Mouse (Mus musculus) liver, embryonic 16.5 days (tissue): ENCODE measurements at regions not wholly inside any gene's neighbourhood (a gene's known extent, or its start where the extent isn't known, plus 50 kb on each side); places are given as distances from the start of the nearest gene placed in this dataset.

ENCODE experiments used
- ATAC-seq: fragments of 200-750 bp; cut with Nextera tagmentation; 2 replicates; pipeline ENCODE4 v1.8.0; 2017; ENCODE audit warnings: low read depth, mild to moderate bottlenecking, moderate number of reproducible peaks, moderate library complexity
- H3K27ac ChIP-seq: fragments of 300-500 bp; sonication (generic); 2 replicates; pipeline ENCODE4 v1.5.1; 2014; ENCODE audit warnings: mild to moderate bottlenecking, low read length
- H3K27me3 ChIP-seq: fragments of 300-500 bp; sonication (generic); 2 replicates; pipeline ENCODE4 v1.6.1; 2014; ENCODE audit warnings: low read depth, low read length, mixed read lengths; ENCODE audit not compliant: control insufficient read depth, insufficient read depth
- H3K36me3 ChIP-seq: fragments of 300-500 bp; sonication (generic); 2 replicates; pipeline ENCODE4 v1.6.1; 2014; ENCODE audit warnings: mild to moderate bottlenecking; ENCODE audit not compliant: control insufficient read depth, insufficient read depth
- H3K4me1 ChIP-seq: fragments of 300-500 bp; sonication (generic); 2 replicates; pipeline ENCODE4 v1.6.1; 2014; ENCODE audit warnings: low read depth, low read length, mixed read lengths; ENCODE audit not compliant: control insufficient read depth
- H3K4me2 ChIP-seq: fragments of 300-500 bp; sonication (generic); 2 replicates; pipeline ENCODE4 v1.6.1; 2014; ENCODE audit warnings: low read depth, low read length, mixed read lengths
- H3K4me3 ChIP-seq: fragments of 300-500 bp; sonication (generic); 2 replicates; pipeline ENCODE4 v1.5.1; 2014; ENCODE audit warnings: low read depth, mild to moderate bottlenecking, low read length
- H3K9ac ChIP-seq: fragments of 300-500 bp; sonication (generic); 2 replicates; pipeline ENCODE4 v1.6.1; 2014; ENCODE audit warnings: low read depth, low read length
- H3K9me3 ChIP-seq: fragments of 300-500 bp; sonication (generic); replicated peaks from 2 replicates; pipeline ENCODE4 v1.6.1; 2016; ENCODE audit warnings: low read length; ENCODE audit not compliant: control insufficient read depth
- WGBS: fragments of 180-500 bp; shearing (Covaris S2); extraction: QIAGEN DNeasy Blood & Tissue Kit; methylation state at CpG from one replicate; pipeline ENCODE4 v1.1.7; 2014; ENCODE audit not compliant: insufficient replicate concordance; 5-methylcytosine and 5-hydroxymethylcytosine counted together

DNA sequence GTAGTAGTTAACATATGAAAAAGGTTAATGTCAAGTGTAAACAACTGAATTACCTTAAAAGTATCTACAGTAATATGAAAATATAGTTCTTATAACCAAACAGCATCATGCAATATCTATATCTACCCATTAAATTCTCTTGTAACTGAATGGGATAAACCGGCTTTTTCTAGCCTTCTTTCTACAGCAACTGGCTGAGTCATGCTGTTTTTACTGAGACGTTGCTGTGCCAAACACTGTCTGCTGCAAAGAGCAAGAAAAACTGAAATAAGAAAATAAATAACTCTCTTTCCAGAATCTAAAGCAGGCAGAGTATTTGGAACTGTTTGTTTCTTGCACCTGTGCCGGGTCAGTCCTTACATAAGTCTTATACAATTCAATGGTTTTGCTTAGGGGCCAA is 74.0 kb downstream of the Nxf2 start:
- Histone ChIP-seq H3K27ac (no peak overlapping the region), H3K9me3 (no peaks in the 10 kb centered on the region), H3K4me1 (no peaks in the 10 kb centered on the region), H3K4me2 (no peak overlapping the region), H3K36me3 (no peaks in the 10 kb centered on the region), H3K4me3 (no peak overlapping the region), H3K9ac (no peak overlapping the region), H3K27me3 (no peaks in the 10 kb centered on the region)
- no peak for ATAC-seq
- 68% methylated on average over 3 of the region's 3 CpGs for WGBS

- WGBS, result 61% methylated on average over 4 of the region's 4 CpGs
- no peak overlapping the region for H3K27ac ChIP-seq
- no peaks in the 10 kb centered on the region for H3K9me3 ChIP-seq
- ATAC-seq, result peak; percentile 48; the same call in 1 of the 2 replicates
- no peak overlapping the region for H3K4me3 ChIP-seq
- no peaks in the 10 kb centered on the region for H3K27me3 ChIP-seq
- no peaks in the 10 kb centered on the region for H3K36me3 ChIP-seq
- no peaks in the 10 kb centered on the region for H3K4me1 ChIP-seq
- H3K4me2 ChIP-seq, result no peak overlapping the region
- no peak overlapping the region for H3K9ac ChIP-seq
Observed at GRCm38 (mm10) chrX:134889634-134890033, 74.9 kb downstream of the Nxf2 start.

DNA sequence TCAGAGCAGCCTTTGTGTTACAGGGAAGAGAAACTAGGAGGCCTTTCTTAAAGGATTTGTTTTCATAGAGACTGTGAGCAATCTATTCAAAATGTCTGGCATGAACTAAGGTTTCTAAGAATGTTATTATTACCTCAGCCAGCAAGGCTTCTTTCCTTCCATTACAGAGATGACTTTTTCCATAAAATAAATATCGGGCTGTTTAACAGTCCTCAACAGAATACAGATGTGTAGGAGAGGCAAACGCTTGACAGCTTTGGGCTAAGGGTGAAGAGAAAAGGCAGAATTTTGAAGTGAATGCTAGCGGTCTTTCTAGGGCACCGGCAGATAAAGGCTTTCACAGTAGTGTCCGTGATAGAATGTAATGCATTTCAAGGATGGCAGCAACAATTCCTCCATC is 73.3 kb upstream of the Armcx2 start:
- no peaks in the 10 kb centered on the region for H3K4me1 ChIP-seq
- H3K9ac ChIP-seq, result no peak overlapping the region
- no peak for ATAC-seq
- 72% methylated on average over 5 of the region's 5 CpGs for WGBS
- H3K27ac ChIP-seq, result no peak overlapping the region
- no peak overlapping the region for H3K4me3 ChIP-seq
- no peak overlapping the region for H3K4me2 ChIP-seq
- H3K9me3 ChIP-seq, result no peaks in the 10 kb centered on the region
- H3K27me3 ChIP-seq, result no peaks in the 10 kb centered on the region
- H3K36me3 ChIP-seq, result no peaks in the 10 kb centered on the region

DNA sequence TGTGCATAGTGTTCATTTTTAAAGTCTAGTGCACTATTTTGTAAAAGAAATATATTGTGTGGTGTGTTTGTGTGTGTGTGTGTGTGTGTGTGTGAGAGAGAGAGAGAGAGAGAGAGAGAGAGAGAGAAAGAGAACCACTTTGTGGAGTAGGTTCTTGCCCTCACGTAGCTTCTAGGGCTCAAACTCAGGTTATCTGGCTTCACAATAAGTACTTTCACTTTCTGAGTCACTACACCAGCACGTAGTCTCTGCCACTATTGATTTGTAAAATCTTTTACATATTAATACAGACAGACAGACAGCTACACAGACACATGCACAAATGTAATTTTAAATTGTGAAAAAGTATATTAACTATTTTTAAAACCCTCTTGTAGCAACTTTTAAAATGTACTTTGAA is 70.9 kb upstream of the Armcx2 start:
- Histone ChIP-seq H3K36me3 (no peaks in the 10 kb centered on the region), H3K27ac (no peak overlapping the region), H3K27me3 (no peaks in the 10 kb centered on the region), H3K4me1 (no peaks in the 10 kb centered on the region), H3K4me2 (no peak overlapping the region), H3K9ac (no peak overlapping the region), H3K4me3 (no peak overlapping the region), H3K9me3 (no peaks in the 10 kb centered on the region)
- WGBS, result 20% methylated on average over 2 of the region's 2 CpGs
- ATAC-seq, result no peak

- Histone ChIP-seq H3K27ac (no peak overlapping the region), H3K36me3 (no peaks in the 10 kb centered on the region), H3K4me3 (no peak overlapping the region), H3K27me3 (no peaks in the 10 kb centered on the region), H3K4me2 (no peak overlapping the region), H3K4me1 (no peaks in the 10 kb centered on the region), H3K9ac (no peak overlapping the region), H3K9me3 (no peaks in the 10 kb centered on the region)
- WGBS, result 46% methylated on average over 2 of the region's 2 CpGs
- no peak for ATAC-seq
Observed at GRCm38 (mm10) chrX:134878870-134879269, 69.8 kb upstream of the Armcx2 start.

GRCm38 (mm10) chrX:134874696-134875095 is 65.7 kb upstream of the Armcx2 start:
- no peak overlapping the region for H3K4me3 ChIP-seq
- no peaks in the 10 kb centered on the region for H3K36me3 ChIP-seq
- WGBS, result 41% methylated on average over 2 of the region's 2 CpGs

DNA sequence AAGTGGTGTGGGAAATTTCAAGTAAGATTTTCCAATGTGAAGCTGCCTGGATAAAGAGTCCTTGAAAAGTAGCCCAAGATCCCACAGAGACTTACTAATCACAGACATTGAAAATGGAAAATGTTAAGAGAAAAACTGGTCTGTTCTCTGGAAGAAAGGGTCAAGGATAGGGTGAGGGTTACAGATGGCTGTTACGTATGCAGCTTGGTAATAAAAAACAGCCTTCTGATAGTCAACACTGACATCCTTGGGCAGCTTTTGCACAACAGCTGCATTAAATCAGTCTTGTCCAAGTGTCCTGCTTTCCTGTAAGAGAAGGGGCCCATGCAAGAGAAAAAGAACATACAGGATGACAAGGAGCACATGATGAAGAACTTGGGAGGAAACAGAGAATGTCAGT is 64.6 kb upstream of the Armcx2 start:
- Histone ChIP-seq H3K27me3 (no peaks in the 10 kb centered on the region), H3K9ac (no peak overlapping the region), H3K4me2 (no peak overlapping the region), H3K4me3 (no peak overlapping the region), H3K27ac (no peak overlapping the region), H3K36me3 (no peaks in the 10 kb centered on the region), H3K4me1 (no peaks in the 10 kb centered on the region), H3K9me3 (no peaks in the 10 kb centered on the region)
- WGBS, result 71% methylated on average over 1 of the region's 1 CpGs
- ATAC-seq, result no peak

More at GRCm38 (mm10) chrX:134874696-134875095, 65.7 kb upstream of the Armcx2 start:
- Histone ChIP-seq H3K27me3 (no peaks in the 10 kb centered on the region), H3K27ac (no peak overlapping the region), H3K9ac (no peak overlapping the region), H3K4me2 (no peak overlapping the region), H3K4me1 (no peaks in the 10 kb centered on the region), H3K9me3 (no peaks in the 10 kb centered on the region)
- ATAC-seq, result no peak

DNA sequence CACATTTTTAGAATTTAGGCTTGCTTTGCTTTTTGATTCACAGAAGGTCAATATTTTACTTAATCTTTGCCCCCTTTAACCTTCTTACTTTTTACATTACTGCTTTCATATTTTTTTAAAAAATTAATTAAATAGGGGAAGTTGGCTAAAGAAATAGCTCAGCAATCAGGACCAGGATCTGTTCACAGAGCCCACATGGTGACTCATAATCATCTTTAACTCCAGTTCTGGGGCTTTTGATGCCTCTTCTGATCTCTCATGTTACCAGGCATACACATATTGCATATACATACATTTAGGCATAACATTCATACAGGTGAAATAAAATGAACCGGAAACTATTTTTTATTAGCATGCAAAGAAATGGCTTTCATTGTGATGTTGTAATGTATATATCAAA is 52.6 kb upstream of the Armcx2 start:
- H3K36me3 ChIP-seq, result no peaks in the 10 kb centered on the region
- H3K9ac ChIP-seq, result no peak overlapping the region
- no peak for ATAC-seq
- WGBS, result 76% methylated on average over 1 of the region's 1 CpGs
- H3K4me2 ChIP-seq, result no peak overlapping the region
- H3K27ac ChIP-seq, result no peak overlapping the region
- H3K4me3 ChIP-seq, result no peak overlapping the region
- H3K4me1 ChIP-seq, result no peaks in the 10 kb centered on the region
- no peaks in the 10 kb centered on the region for H3K9me3 ChIP-seq
- H3K27me3 ChIP-seq, result no peaks in the 10 kb centered on the region
